Mouse (Mus musculus) brown adipose tissue, adult 24 weeks (tissue): ENCODE measurements at regions not wholly inside any gene's neighbourhood (a gene's known extent, or its start where the extent isn't known, plus 50 kb on each side); places are given as distances from the start of the nearest gene placed in this dataset.
"Not testable (repeated sequence)": the region's sequence is repeated elsewhere in the genome, so short reads cannot be mapped to it uniquely, and the experiment has no call there.

Experiments
- H3K27ac ChIP-seq: fragments of 200-500 bp; replicated peaks from 2 replicates; pipeline ENCODE4 v1.5.1; 2012; ENCODE audit warnings: low read depth, mild to moderate bottlenecking, low read length
- H3K4me1 ChIP-seq: fragments of 200-500 bp; 2 replicates; pipeline ENCODE4 v1.6.1; 2012; ENCODE audit warnings: low read length, mixed read lengths; ENCODE audit not compliant: control insufficient read depth, insufficient read depth, insufficient read length
- H3K4me3 ChIP-seq: fragments of 200-500 bp; 2 replicates; pipeline ENCODE4 v1.5.1; 2012; ENCODE audit warnings: low read depth, mild to moderate bottlenecking, low read length, moderate library complexity; ENCODE audit not compliant: insufficient read depth

GRCm38 (mm10) chr12:80055894-80056293 lies 56.9 kb downstream of the Zfp36l1 start:
- H3K4me3 ChIP-seq, H3K27ac ChIP-seq: not testable (repeated sequence)
- peaks cover 24% of the 10 kb centered on the region for H3K4me1 ChIP-seq

- H3K4me1 ChIP-seq: peaks cover 19% of the 10 kb centered on the region
- H3K27ac ChIP-seq: no peak overlapping the region
- no peak overlapping the region for H3K4me3 ChIP-seq
These were observed 57.4 kb downstream of the Zfp36l1 start for GRCm38 (mm10) chr12:80055394-80055793.

GRCm38 (mm10) chr12:80054655-80055037 lies 58.2 kb downstream of the Zfp36l1 start:
- H3K27ac ChIP-seq: 0 out of 2 replicates have a peak overlapping the region, but pooled peaks have one; percentile 23
- no peak overlapping the region for H3K4me3 ChIP-seq
- H3K4me1 ChIP-seq: peaks cover 13% of the 10 kb centered on the region

- 0 out of 2 replicates have a peak overlapping the region, but pooled peaks have one; percentile 23 for H3K27ac ChIP-seq
- no peak overlapping the region for H3K4me3 ChIP-seq
- H3K4me1 ChIP-seq: peaks cover 10% of the 10 kb centered on the region
These were observed 58.7 kb downstream of the Zfp36l1 start for GRCm38 (mm10) chr12:80053902-80054654.

- Histone ChIP-seq H3K4me3 (no peak overlapping the region), H3K4me1 (no peaks in the 10 kb centered on the region), H3K27ac (no peak overlapping the region)
These were observed 64.4 kb downstream of the Zfp36l1 start for GRCm38 (mm10) chr12:80048215-80048979.

- no peaks in the 10 kb centered on the region for H3K4me1 ChIP-seq
- H3K27ac ChIP-seq: no peak overlapping the region
- H3K4me3 ChIP-seq: no peak overlapping the region
These were observed 66.0 kb downstream of the Zfp36l1 start for GRCm38 (mm10) chr12:80046625-80047303.

- Histone ChIP-seq H3K27ac (no peak overlapping the region), H3K4me3 (no peak overlapping the region), H3K4me1 (no peaks in the 10 kb centered on the region)
These were observed 71.1 kb downstream of the Zfp36l1 start for GRCm38 (mm10) chr12:80041510-80042324.

- H3K27ac ChIP-seq: no peak overlapping the region
- no peaks in the 10 kb centered on the region for H3K4me1 ChIP-seq
- no peak overlapping the region for H3K4me3 ChIP-seq
These were observed 71.8 kb downstream of the Zfp36l1 start for GRCm38 (mm10) chr12:80041012-80041411.

- H3K4me3 ChIP-seq: no peak overlapping the region
- H3K27ac ChIP-seq: no peak overlapping the region
- no peaks in the 10 kb centered on the region for H3K4me1 ChIP-seq
These were observed 72.6 kb downstream of the Zfp36l1 start for GRCm38 (mm10) chr12:80040233-80040632.

- Histone ChIP-seq H3K27ac (no peak overlapping the region), H3K4me3 (no peak overlapping the region), H3K4me1 (0 out of 2 replicates have a peak, but pooled peaks cover 5% of the 10 kb centered on the region)
These were observed 73.7 kb downstream of the Zfp36l1 start for GRCm38 (mm10) chr12:80039150-80039549.

GRCm38 (mm10) chr12:80035500-80036271 lies 77.1 kb downstream of the Zfp36l1 start:
- H3K27ac ChIP-seq: no peak overlapping the region
- no peak overlapping the region for H3K4me3 ChIP-seq
- 0 out of 2 replicates have a peak, but pooled peaks cover 5% of the 10 kb centered on the region for H3K4me1 ChIP-seq

- 0 out of 2 replicates have a peak, but pooled peaks cover 5% of the 10 kb centered on the region for H3K4me1 ChIP-seq
- H3K4me3 ChIP-seq: no peak overlapping the region
- no peak overlapping the region for H3K27ac ChIP-seq
These were observed 77.8 kb downstream of the Zfp36l1 start for GRCm38 (mm10) chr12:80034963-80035411.

GRCm38 (mm10) chr12:80034100-80034499 lies 78.7 kb downstream of the Zfp36l1 start:
- Histone ChIP-seq H3K4me1 (0 out of 2 replicates have a peak, but pooled peaks cover 5% of the 10 kb centered on the region), H3K27ac (no peak overlapping the region), H3K4me3 (no peak overlapping the region)

GRCm38 (mm10) chr12:80032520-80032919 lies 80.3 kb downstream of the Zfp36l1 start:
- Histone ChIP-seq H3K4me3 (no peak overlapping the region), H3K27ac (no peak overlapping the region), H3K4me1 (0 out of 2 replicates have a peak, but pooled peaks cover 5% of the 10 kb centered on the region)
